Mouse (Mus musculus) cerebellum, adult 2 months (tissue): Measurements from ENCODE around the gene Mapk9.

Experiments
- CTCF ChIP-seq: fragments of 200-500 bp; IDR thresholded peaks from 2 replicates; pipeline ENCODE4 v1.5.1; 2011; ENCODE audit warnings: low read depth, mild to moderate bottlenecking, control low read depth, low read length, moderate library complexity, borderline replicate concordance; ENCODE audit not compliant: insufficient read depth
- POLR2A ChIP-seq: fragments of 200-500 bp; IDR thresholded peaks from 2 replicates; pipeline ENCODE4 v1.6.1; 2011; ENCODE audit warnings: low read length, control low read depth, borderline replicate concordance; ENCODE audit not compliant: insufficient read depth

- TF ChIP-seq CTCF, result no peak
- TF ChIP-seq POLR2A, result no peak
These were observed 1.7 kb downstream of the Mapk9 start for GRCm38 (mm10) chr11:49848080-49848815.
